ENCODE assay signal across 8 mouse cellular contexts in the genomic region with DNA sequence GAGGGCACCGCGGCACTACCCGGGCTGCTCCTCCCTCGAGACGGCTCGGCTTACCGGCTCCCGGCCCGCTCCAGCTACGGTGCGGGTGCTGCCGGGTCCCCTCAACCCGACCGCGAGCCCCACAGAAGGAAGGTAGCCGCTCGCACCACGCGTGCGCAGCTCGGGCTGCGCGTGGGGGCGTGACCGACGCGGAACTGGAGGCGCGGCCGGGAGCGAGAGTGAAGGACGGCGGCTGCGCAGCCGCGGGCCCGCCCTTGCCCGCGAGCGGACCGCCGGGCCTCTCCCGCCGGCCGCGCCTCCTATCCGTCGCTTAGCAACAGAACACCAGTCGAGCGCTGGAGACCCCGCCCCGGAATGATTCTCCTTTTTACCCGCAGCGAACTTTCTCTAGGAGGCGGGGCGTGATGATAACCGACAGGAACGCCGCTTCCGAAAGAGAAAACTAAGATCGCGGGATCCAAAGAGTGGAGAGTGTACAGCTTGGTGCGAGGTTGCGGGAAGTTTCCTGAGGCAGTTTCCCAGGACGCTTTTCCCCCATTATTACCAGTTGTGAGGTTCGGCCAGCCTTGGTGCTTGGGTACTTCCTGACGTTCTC. TPM values are rescaled to one million over a fixed set of nuclear protein-coding genes. Genes with fewer than 3 reads are reported as not detected.
DNase-seq lines count a peak whose midpoint lies in the region; ATAC-seq and TF ChIP-seq lines count a peak whose summit lies in the region.

A gene (minus strand): TSS at position 144 of the 595 bp plus-strand sequence.

- peak; percentile 96 for DNase-seq in brain, embryonic 14.5 days (ENCODE audit: low read depth)
- DNase-seq in kidney, postnatal 10 days = peak; percentile 95
- DNase-seq in natural killer cell, adult 2 months (ENCODE audit: low spot score in 2 of 2) = peak; percentile 87 to 90

- peaks cover 42% of the 10 kb centered on the region for H3K4me1 ChIP-seq in erythroblast, embryonic 14.5 days (ENCODE audit: control insufficient read depth)
- peaks cover 14% of the 10 kb centered on the region for H3K4me1 ChIP-seq in heart, embryonic 13.5 days
- peaks cover 35% of the 10 kb centered on the region for H3K4me1 ChIP-seq in liver, embryonic 12.5 days
- H3K4me1 ChIP-seq in stomach, embryonic 15.5 days = 0 out of 2 replicates have a peak, but pooled peaks cover 3% of the 10 kb centered on the region

- H3K9me3 ChIP-seq in erythroblast, embryonic 14.5 days (ENCODE audit: control insufficient read depth, low read length) = no peaks in the 10 kb centered on the region
- H3K9me3 ChIP-seq in heart, embryonic 13.5 days = no peaks in the 10 kb centered on the region
- H3K9me3 ChIP-seq in liver, embryonic 12.5 days (replicated peaks) = no peaks in the 10 kb centered on the region
- H3K9me3 ChIP-seq in stomach, embryonic 15.5 days = no peaks in the 10 kb centered on the region

- H3K4me2 ChIP-seq in heart, embryonic 13.5 days = peak within 1 kb of the TSS; percentile 98
- H3K4me2 ChIP-seq in liver, embryonic 12.5 days = peak within 1 kb of the TSS; percentile 98
- H3K4me2 ChIP-seq in stomach, embryonic 15.5 days = peak within 1 kb of the TSS; percentile 83

- peaks cover 48% of the 10 kb centered on the region for H3K79me2 ChIP-seq in C2C12 (ENCODE audit: control insufficient read depth, insufficient read depth)

- H3K27ac ChIP-seq in heart, embryonic 13.5 days (replicated peaks) = peak within 1 kb of the TSS; percentile 57
- peak within 1 kb of the TSS; percentile 88 for H3K27ac ChIP-seq in liver, embryonic 12.5 days
- H3K27ac ChIP-seq in stomach, embryonic 15.5 days = no peak within 1 kb of the TSS

- no peaks in the 10 kb centered on the region for H3K36me3 ChIP-seq in C2C12 (ENCODE audit: control insufficient read depth, insufficient read depth)
- peaks cover under 1% of the 10 kb centered on the region for H3K36me3 ChIP-seq in erythroblast, embryonic 14.5 days (ENCODE audit: control insufficient read depth)
- H3K36me3 ChIP-seq in heart, embryonic 13.5 days = no peaks in the 10 kb centered on the region
- no peaks in the 10 kb centered on the region for H3K36me3 ChIP-seq in liver, embryonic 12.5 days
- no peaks in the 10 kb centered on the region for H3K36me3 ChIP-seq in stomach, embryonic 15.5 days

- no peak for TF ChIP-seq CTCF in C2C12 (IDR thresholded peaks at IDR 0.05; ENCODE audit: control insufficient read depth, insufficient read depth, insufficient read length)
- TF ChIP-seq CTCF in brain, embryonic 14.5 days (IDR thresholded peaks at IDR 0.05; ENCODE audit: borderline replicate concordance, extremely low read depth, insufficient read depth, insufficient read length) = no peak

- under 1% methylated on average over 67 of the region's 67 CpGs for WGBS in heart, embryonic 13.5 days
- under 1% methylated on average over 64 of the region's 67 CpGs for WGBS in liver, embryonic 12.5 days (ENCODE audit: insufficient replicate concordance)
- WGBS in stomach, embryonic 15.5 days = under 1% methylated on average over 67 of the region's 67 CpGs

- H3K9ac ChIP-seq in heart, embryonic 13.5 days = peak within 1 kb of the TSS; percentile 88
- peak within 1 kb of the TSS; percentile 85 for H3K9ac ChIP-seq in liver, embryonic 12.5 days
- H3K9ac ChIP-seq in stomach, embryonic 15.5 days = peak within 1 kb of the TSS; percentile 56

- ATAC-seq in heart, embryonic 13.5 days (ENCODE audit: extremely low read depth, insufficient number of reproducible peaks, low FRiP score, low TSS enrichment) = peak; percentile 97
- peak; percentile 96 for ATAC-seq in liver, embryonic 12.5 days
- ATAC-seq in stomach, embryonic 15.5 days (ENCODE audit: insufficient read depth, low FRiP score, low read depth) = peak; percentile 99

- H3ac ChIP-seq in C2C12 (ENCODE audit: control insufficient read depth, insufficient read length, low read depth) = peak within 1 kb of the TSS; percentile 95

- 0 out of 2 replicates have a peak, but pooled peaks have one; percentile 37 for TF ChIP-seq POLR2A in brain, embryonic 14.5 days (IDR thresholded peaks at IDR 0.05; ENCODE audit: borderline replicate concordance, extremely low read depth, insufficient read depth, insufficient read length, poor library complexity, severe bottlenecking)

- peaks cover 16% of the 10 kb centered on the region for H3K79me3 ChIP-seq in C2C12 (ENCODE audit: low read depth)

- H3K27me3 ChIP-seq in C2C12 (ENCODE audit: control insufficient read depth, insufficient read depth, insufficient read length) = no peaks in the 10 kb centered on the region
- peaks cover 5% of the 10 kb centered on the region for H3K27me3 ChIP-seq in erythroblast, embryonic 14.5 days (ENCODE audit: control insufficient read depth)
- H3K27me3 ChIP-seq in heart, embryonic 13.5 days (replicated peaks) = peaks cover 9% of the 10 kb centered on the region; the same call in 1 of the 2 replicates
- peaks cover 8% of the 10 kb centered on the region; the same call in 1 of the 2 replicates for H3K27me3 ChIP-seq in liver, embryonic 12.5 days (replicated peaks)
- no peaks in the 10 kb centered on the region for H3K27me3 ChIP-seq in stomach, embryonic 15.5 days (replicated peaks)

- peak within 1 kb of the TSS; percentile 94 for H3K4me3 ChIP-seq in C2C12 (ENCODE audit: insufficient read depth, poor library complexity, severe bottlenecking)
- peak within 1 kb of the TSS; percentile 95 for H3K4me3 ChIP-seq in erythroblast, embryonic 14.5 days (replicated peaks)
- H3K4me3 ChIP-seq in heart, embryonic 13.5 days = peak within 1 kb of the TSS; percentile 81
- peak within 1 kb of the TSS; percentile 83 for H3K4me3 ChIP-seq in liver, embryonic 12.5 days
- peak within 1 kb of the TSS; percentile 56 for H3K4me3 ChIP-seq in stomach, embryonic 15.5 days (replicated peaks)

TF ChIP-seq in C2C12, 6 proteins besides CTCF, POLR2A, EP300 and RAD21:
- no peak for TF ChIP-seq MYOD1 (IDR thresholded peaks at IDR 0.05; ENCODE audit: control insufficient read depth, insufficient read length, low read depth)
- no peak for TF ChIP-seq USF1 (IDR thresholded peaks at IDR 0.05; ENCODE audit: low read depth)
- TF ChIP-seq FOSL1 (IDR thresholded peaks at IDR 0.05; ENCODE audit: insufficient read depth, low read length, poor library complexity, severe bottlenecking) = no peak
- TF ChIP-seq CEBPB (IDR thresholded peaks at IDR 0.05; ENCODE audit: low read depth) = no peak
- no peak for TF ChIP-seq MAX (IDR thresholded peaks at IDR 0.05)
- TF ChIP-seq MYOG (IDR thresholded peaks at IDR 0.05; ENCODE audit: control insufficient read depth, extremely low read depth, insufficient read length) = no peak

RNA-seq across cellular contexts. Expression of the gene that starts here (rescaled TPM):
- 3.0 TPM for polyA plus RNA-seq in C2C12 (2012; fragmentation: generic; extraction: Trizol)
- 10.3 and 12.5 TPM in 2 replicates for polyA plus RNA-seq in brain, embryonic 14.5 days (2012; rRNA removed)
- 0.20 and 0.27 TPM in 2 replicates for polyA plus RNA-seq in erythroblast, embryonic 14.5 days (2012)
- polyA plus RNA-seq in heart, embryonic 13.5 days (2015; fragmentation: Nextera tagmentation; extraction: Ambion mirVana) = 6.0 and 6.8 TPM in 2 replicates
- 10.0 and 10.8 TPM in 2 replicates for polyA plus RNA-seq in liver, embryonic 12.5 days (2016; fragmentation: Nextera tagmentation; extraction: Ambion mirVana)
- 11.2 and 11.8 TPM in 2 replicates for polyA plus RNA-seq in stomach, embryonic 15.5 days (2015; fragmentation: Nextera tagmentation; extraction: Ambion mirVana)
